Mouse (Mus musculus): ENCODE results near the gene Vill.
A peak's percentile ranks its signal among the peaks of the same experiment; 100 is the strongest.

Vill gene

GRCm38 (mm10) chr9:119034676-119035665, 17.6 kb upstream of the Vill start:
- DNase-seq (ENCODE audit: extremely low spot score, low spot score) = no peak

GRCm38 (mm10) chr9:119035836-119036235, 16.7 kb upstream of the Vill start:
- DNase-seq (ENCODE audit: extremely low spot score, low spot score) = no peak

DNA sequence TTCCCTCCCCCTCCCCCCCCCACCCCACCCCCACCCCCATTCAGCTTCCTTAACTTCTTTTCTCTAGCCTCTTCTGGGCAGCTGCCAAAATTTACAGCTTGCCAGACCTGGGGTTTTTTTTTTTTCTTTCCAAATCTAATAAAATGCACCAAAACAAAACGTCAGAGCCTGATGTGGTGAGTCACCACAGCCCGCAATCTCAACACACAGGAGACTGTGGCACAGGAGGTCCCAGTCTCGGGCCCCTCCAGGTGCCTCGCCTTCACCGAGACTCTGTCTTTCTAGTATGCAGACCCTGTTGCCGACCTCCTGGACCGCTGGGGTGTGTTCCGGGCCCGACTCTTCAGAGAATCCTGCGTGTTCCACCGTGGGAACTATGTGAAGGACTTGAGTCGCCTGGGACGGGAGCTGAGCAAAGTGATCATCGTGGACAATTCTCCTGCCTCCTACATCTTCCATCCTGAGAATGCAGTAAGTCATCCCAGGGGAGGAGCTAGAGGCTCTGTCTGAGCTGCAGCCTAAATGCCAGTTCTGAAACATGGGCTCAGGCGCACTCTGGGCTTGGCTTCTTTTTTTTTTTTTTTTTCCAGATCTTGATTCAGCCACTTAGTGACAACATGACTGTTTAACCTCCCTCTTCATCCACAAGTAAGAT, 15.4 kb upstream of the Vill start:
- no peak for DNase-seq (ENCODE audit: extremely low spot score, low spot score)

DNA sequence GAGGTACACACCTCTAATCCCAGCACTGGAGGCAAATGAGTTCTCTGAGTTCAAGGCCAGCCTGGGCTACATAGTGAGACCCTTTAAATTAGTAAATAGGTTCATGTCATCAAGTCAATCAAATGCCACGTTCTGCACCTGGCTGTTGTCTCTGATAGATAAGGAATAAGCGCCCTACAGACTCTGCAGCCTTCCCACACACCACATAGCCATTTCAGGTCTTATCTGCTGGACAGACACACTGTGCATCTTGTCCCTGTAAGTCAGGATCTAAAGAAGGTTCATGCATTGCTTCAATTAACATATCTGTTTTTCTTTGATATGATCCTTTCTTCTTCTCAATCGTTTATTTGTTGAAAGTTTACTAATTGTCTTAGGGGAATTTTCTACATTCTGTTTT, 14.0 kb upstream of the Vill start:
- DNase-seq (ENCODE audit: extremely low spot score, low spot score) = no peak

GRCm38 (mm10) chr9:119040101-119040775, 12.3 kb upstream of the Vill start:
- DNase-seq (ENCODE audit: extremely low spot score, low spot score) = no peak

- DNase-seq (ENCODE audit: extremely low spot score, low spot score) = no peak
These were observed 4.2 kb upstream of the Vill start for GRCm38 (mm10) chr9:119048182-119048903.

DNA sequence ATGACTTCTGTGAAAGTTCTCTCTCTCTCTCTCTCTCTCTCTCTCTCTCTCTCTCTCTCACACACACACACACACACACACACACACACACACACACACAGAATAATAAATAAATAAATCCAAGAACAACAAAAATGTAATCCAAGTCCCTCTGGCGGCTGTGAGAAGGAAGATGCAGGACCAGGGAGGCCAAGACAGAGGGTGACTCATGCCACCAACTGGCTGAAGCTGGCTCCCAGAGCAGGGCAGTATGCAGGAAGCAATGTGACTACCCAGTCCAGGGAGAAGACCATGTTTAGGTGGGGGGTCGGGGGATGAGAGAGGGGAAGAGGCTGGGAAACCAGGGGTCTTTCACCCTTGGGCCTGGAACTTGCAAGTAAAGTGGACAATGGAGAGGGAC, 1.4 kb upstream of the Vill start:
- DNase-seq (ENCODE audit: extremely low spot score, low spot score) = no peak

DNA sequence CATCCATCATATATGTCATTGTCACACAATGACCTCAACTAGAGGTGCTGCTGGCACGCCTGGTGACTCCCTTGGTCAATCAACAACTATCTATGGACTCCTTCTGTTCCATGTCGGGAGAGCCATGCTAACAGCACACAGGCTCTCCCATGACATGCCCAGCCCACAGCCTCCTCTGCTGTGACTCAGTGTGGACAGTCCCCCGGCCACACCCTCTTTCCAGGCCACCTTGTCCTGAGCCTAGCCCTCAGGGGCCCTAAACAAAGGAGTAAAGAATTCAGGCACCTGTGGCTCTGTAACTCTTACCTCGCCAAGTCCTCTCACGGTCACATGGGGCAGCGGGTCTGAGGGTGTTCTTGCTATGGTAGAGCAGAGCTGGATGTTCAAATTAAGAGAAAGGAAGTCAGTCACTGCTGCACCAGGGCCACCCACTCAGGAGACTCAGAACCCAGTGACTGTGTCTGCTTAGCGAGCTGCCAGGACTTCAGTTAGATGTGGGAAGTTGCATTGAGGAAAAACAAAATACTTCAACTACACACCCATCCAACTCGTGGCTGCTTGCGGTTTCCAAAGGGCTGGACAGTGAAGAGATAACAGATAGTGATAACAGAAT, 1.5 kb downstream of the Vill start:
- DNase-seq (ENCODE audit: extremely low spot score, low spot score) = no peak

DNA sequence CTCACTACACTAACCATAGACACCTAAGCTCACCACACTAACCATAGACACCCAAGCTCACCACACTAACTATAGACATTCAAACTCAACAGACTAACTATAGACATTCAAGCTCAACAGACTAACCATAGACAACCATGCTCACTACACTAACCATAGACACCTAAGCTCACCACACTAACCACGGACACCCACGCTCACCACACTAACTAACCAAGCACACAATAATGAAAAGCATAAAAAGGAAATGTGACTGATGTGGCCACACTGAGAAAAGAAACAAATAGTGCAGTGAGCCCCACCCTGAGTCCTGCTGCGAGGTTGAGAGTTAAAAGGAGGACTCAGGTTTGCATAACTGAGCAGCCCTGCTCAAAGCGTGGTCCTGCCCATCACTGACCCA, 2.8 kb downstream of the Vill start:
- DNase-seq (ENCODE audit: extremely low spot score, low spot score) = no peak

- no peak for DNase-seq (ENCODE audit: extremely low spot score, low spot score)
These were observed 5.7 kb downstream of the Vill start for GRCm38 (mm10) chr9:119058245-119058644.

DNA sequence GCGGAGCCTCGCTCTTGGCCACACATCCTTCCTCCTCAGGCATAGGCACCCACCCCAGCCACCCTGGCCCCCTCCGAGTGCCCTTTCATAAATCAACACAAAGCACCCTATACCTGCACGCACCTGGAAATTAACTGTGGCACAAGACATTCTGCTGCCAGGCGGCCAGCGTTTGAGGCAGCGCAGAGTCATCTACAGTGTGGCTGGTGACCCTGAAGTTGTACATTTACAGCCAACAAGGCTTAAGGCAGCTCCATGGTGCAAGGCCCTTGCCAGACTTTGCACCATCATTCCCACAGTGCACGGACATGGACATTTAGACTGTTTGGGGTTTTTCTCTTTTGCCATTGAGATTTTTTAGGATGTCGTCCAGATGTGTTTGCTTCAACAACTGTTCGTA, 8.1 kb downstream of the Vill start:
- DNase-seq (ENCODE audit: extremely low spot score, low spot score) = no peak

DNA sequence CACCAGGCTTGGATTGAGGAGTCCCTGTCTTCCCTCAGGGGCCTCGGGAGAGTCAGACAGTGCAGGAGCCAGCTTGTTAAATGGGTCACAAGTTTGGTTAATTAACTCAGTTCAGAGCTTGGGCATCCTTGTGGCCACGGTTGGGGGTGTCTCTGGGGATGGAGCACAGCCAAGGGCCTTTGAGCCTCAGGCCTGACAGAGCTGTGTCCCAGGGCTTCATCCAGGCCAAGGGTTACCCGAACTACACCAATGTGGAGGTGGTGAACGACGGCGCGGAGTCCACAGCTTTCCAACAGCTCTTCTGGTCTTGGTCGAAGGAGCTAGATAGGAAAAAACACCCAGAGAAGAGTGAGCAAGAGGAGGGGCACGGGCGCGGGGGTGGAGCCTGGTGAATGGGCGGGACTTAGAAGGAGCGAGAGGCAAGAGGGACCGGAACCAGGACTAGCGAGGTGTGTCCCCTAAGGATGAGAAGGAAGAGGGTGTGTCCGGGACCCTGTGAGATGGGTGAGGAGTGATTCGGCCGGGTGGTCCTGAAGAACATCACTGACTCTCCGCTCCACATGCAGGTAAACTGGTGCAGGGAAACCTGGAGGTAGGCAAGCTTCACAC, 10.6 kb downstream of the Vill start:
- DNase-seq (ENCODE audit: extremely low spot score, low spot score) = no peak

DNA sequence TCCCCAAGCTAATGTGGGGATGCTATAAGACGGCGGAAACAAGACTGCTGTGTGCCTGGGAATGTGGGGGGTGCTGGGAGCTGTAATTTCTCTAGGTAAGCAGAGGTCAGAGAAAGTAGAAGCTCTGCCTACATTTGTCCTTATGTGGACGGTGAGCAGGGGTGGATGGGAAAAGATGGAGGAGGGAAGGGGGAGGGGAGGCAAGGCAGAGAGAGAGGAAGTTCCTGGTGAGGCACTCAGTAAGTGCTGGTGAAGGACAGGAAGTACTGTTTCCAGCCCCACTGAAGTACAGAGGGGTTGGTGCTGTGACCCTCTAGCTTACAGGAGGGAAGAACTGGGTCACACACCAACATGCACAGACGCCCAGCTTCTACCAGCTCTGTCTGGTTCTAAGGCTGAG, 11.7 kb downstream of the Vill start:
- DNase-seq (ENCODE audit: extremely low spot score, low spot score) = no peak

- DNase-seq (ENCODE audit: extremely low spot score, low spot score) = peak; percentile 81
These were observed 15.0 kb downstream of the Vill start for GRCm38 (mm10) chr9:119067601-119068000.

DNA sequence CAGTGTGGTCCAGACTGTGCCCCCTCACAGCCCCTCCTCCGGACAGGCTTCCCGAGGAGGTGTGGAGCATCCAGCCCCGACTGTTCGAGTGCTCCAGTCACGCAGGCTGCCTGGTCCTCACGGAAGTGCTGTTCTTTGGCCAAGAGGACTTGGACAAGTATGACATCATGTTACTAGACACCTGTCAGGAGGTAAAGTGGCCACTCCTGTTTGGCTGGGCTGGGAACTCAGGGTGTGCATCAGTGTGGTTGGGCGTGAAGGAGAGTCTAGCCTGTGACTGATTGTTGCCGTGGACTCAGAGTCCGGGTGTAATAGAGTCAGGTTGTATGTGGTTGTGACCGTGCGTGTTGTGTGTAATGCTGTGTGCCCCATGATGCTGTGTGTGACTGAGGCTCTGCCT, 15.7 kb downstream of the Vill start:
- no peak for DNase-seq (ENCODE audit: extremely low spot score, low spot score)

GRCm38 (mm10) chr9:119070173-119070825, 17.7 kb downstream of the Vill start:
- no peak for DNase-seq (ENCODE audit: extremely low spot score, low spot score)

- no peak for DNase-seq (ENCODE audit: extremely low spot score, low spot score)
These were observed 19.2 kb downstream of the Vill start for GRCm38 (mm10) chr9:119071786-119072185.

DNA sequence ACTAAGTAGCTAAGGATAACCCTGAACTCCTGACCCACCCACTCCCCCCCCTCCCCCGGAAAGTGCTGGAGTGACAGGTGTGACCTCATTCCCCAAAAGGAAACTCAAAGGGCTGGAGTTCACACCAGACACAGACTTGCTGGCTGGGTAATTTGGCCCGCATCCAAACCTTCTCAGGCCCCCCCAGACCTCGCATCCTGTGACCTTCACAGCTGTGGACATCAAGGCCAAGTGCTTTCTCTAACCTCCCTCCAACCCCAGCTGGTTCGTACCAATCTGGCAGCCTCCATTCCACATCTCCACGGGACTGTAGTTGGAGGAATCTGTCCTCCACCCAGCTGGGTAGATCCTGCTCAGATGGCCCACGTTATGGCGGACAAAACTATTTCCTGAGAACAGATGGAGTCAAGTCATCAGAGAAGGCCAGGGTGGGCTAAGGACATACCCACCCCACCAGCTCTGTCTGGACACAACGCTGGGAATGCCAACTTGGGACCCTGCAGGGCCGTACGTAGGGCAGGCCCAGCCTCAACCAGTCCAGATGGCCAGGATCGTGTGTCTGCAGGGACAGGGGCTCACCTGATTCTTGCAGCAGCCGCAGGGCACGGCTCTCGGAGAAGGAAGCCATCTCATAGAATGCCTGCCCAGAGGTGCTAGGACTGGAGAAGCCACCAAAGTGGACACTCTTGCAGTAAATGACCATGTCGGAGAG, 20.8 kb downstream of the Vill start:
- no peak for DNase-seq (ENCODE audit: extremely low spot score, low spot score)

- DNase-seq (ENCODE audit: extremely low spot score, low spot score) = no peak
These were observed 23.1 kb downstream of the Vill start for GRCm38 (mm10) chr9:119075685-119076084.

All from neural tube, embryonic 10.5 days (tissue).